Mouse (Mus musculus) forebrain, embryonic 14.5 days (tissue): ENCODE results near the gene Bcl9l. TPM values are rescaled to one million over a fixed set of nuclear protein-coding genes. Genes with fewer than 3 reads are reported as not detected.

Source experiments
- ATAC-seq: fragments of 200-750 bp; cut with Nextera tagmentation; 2 replicates; pipeline ENCODE4 v1.8.0; 2017; ENCODE audit warnings: mild to moderate bottlenecking, moderate library complexity
- DNase-seq: peaks from one replicate; pipeline ENCODE4 v3.0.0-alpha.2; 2015; ENCODE audit warnings: low spot score
- H3K27ac ChIP-seq: fragments of 300-500 bp; sonication (generic); 2 replicates; pipeline ENCODE4 v1.5.1; 2014; ENCODE audit warnings: low read depth, mild to moderate bottlenecking, control low read depth, low read length, moderate library complexity
- H3K27me3 ChIP-seq: fragments of 300-500 bp; sonication (generic); replicated peaks from 2 replicates; pipeline ENCODE4 v1.6.1; 2014; ENCODE audit warnings: low read length, control low read depth, mixed read lengths; ENCODE audit not compliant: control insufficient read depth, insufficient read depth
- H3K36me3 ChIP-seq: fragments of 300-500 bp; sonication (generic); 2 replicates; pipeline ENCODE4 v1.6.1; 2014; ENCODE audit warnings: low read length, control low read depth; ENCODE audit not compliant: control insufficient read depth, insufficient read depth
- H3K4me1 ChIP-seq: fragments of 300-500 bp; sonication (generic); 2 replicates; pipeline ENCODE4 v1.6.1; 2014; ENCODE audit warnings: antibody characterized with exemption, low read length, control low read depth; ENCODE audit not compliant: control insufficient read depth, insufficient read depth
- H3K4me2 ChIP-seq: fragments of 300-500 bp; sonication (generic); 2 replicates; pipeline ENCODE4 v1.6.1; 2014; ENCODE audit warnings: mild to moderate bottlenecking, control low read depth, low read length
- H3K4me3 ChIP-seq: fragments of 300-500 bp; sonication (generic); 2 replicates; pipeline ENCODE4 v1.5.1; 2014; ENCODE audit warnings: low read depth, low read length, control low read depth
- H3K9ac ChIP-seq: fragments of 300-500 bp; sonication (generic); 2 replicates; pipeline ENCODE4 v1.6.1; 2014; ENCODE audit warnings: mild to moderate bottlenecking, low read length, control low read depth, moderate library complexity
- H3K9me3 ChIP-seq: fragments of 300-500 bp; sonication (generic); replicated peaks from 2 replicates; pipeline ENCODE4 v1.6.1; 2016; ENCODE audit warnings: low read length, control low read depth, mixed read lengths; ENCODE audit not compliant: control insufficient read depth
- whole genome bisulfite sequencing: fragments of 180-500 bp; shearing (Covaris S2); extraction: QIAGEN DNeasy Blood & Tissue Kit; methylation state at CpG from one replicate; pipeline ENCODE4 v1.1.7; 2014; 5-methylcytosine and 5-hydroxymethylcytosine counted together
- polyA plus RNA-seq: library from polyadenylated mRNA; unstranded; fragments of >200 nt; fragmentation: Nextera tagmentation; extraction: Ambion mirVana; gene quantifications from 2 replicates; pipeline ENCODE4 v1.2.1, GENCODE M21; 2014

The Bcl9l gene
- polyA plus RNA-seq, 1 experiment from 2014 or later, result 9.9 TPM

DNA sequence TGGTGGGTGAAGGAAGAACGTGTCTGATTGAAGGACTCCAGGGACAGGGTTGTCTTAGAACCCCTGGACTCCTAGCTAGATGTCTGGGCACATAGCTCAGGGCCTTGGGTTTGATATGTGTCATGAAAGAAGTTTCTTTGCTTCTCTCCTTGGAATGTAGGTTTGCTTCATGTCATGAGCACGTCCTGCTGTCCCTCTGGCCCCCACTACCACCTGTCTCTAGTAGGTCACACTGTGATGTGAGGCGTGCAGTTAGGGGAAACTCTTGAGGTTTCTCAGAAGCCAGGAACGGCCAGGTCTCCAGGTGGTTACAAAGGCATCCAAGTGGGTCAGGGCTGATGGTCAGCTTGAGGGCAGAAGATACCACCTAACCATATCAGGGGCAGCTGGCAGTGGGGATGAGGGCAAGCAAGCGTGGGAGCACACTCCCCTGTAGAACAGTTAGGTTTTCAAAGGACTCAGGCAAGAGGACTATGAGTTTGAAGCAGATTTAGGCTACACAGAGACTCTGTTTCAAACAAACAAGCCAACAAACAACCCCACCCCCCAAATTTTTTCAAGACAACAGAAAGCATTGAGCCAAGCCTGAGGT, 41.7 kb downstream of the Bcl9l start:
- ATAC-seq (no peak), DNase-seq (no peak)
- H3K36me3 ChIP-seq, result no peaks in the 10 kb centered on the region
- no peaks in the 10 kb centered on the region for H3K9me3 ChIP-seq
- H3K9ac ChIP-seq, result no peak overlapping the region
- H3K4me1 ChIP-seq, result no peaks in the 10 kb centered on the region
- no peaks in the 10 kb centered on the region for H3K27me3 ChIP-seq
- 83% methylated on average over 5 of the region's 5 CpGs for WGBS
- H3K4me2 ChIP-seq, result no peak overlapping the region
- H3K27ac ChIP-seq, result no peak overlapping the region
- no peak overlapping the region for H3K4me3 ChIP-seq

DNA sequence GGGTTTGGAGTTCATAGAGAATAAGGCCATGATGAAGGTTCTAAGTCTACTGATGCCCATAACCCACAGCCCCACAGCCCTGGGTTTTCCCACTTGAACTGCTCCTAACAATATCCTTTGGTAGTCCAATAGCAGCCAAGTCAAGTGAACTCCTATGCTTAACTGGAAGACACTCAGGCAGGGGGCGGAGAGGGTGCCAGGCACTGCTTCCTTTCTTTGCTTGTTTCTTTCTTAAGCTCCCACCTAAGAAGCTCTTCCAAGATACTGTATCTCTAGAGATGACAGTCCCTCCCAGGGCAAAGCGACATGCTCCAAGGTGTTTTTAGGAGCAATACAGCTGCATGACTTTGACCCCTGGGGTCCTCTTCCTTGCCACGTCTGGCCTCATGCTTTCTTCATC, 42.4 kb downstream of the Bcl9l start:
- Histone ChIP-seq H3K4me3 (no peak overlapping the region), H3K27me3 (no peaks in the 10 kb centered on the region), H3K9me3 (no peaks in the 10 kb centered on the region), H3K27ac (no peak overlapping the region), H3K36me3 (no peaks in the 10 kb centered on the region), H3K4me2 (no peak overlapping the region), H3K9ac (no peak overlapping the region), H3K4me1 (no peaks in the 10 kb centered on the region)
- WGBS, result 83% methylated on average over 3 of the region's 3 CpGs
- ATAC-seq, result no peak
- DNase-seq, result no peak

DNA sequence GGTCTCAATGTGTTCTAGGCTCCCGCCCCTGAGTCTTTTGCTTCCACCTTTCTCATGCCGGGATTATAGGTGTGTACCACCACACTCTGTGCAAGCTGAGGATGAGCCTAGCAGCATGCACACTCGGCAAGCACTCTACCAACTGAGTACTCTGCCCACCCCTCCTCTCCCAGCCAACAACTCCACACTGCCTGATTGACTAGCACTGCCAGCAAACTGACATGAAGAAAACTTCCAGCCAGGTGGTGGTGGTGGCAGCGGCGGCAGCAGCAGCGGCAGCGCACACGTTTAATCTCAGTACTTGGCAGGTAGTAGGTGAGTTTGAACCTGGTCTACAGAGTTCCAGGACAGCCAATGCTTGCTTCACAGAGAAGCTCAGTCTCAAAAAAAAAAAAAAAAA, 43.0 kb downstream of the Bcl9l start:
- H3K27me3 ChIP-seq, result no peaks in the 10 kb centered on the region
- H3K36me3 ChIP-seq, result no peaks in the 10 kb centered on the region
- 90% methylated on average over 8 of the region's 8 CpGs for WGBS
- H3K27ac ChIP-seq, result no peak overlapping the region
- ATAC-seq (no peak), DNase-seq (no peak)
- no peak overlapping the region for H3K9ac ChIP-seq
- no peak overlapping the region for H3K4me3 ChIP-seq
- H3K9me3 ChIP-seq, result no peaks in the 10 kb centered on the region
- no peak overlapping the region for H3K4me2 ChIP-seq
- H3K4me1 ChIP-seq, result no peaks in the 10 kb centered on the region

DNA sequence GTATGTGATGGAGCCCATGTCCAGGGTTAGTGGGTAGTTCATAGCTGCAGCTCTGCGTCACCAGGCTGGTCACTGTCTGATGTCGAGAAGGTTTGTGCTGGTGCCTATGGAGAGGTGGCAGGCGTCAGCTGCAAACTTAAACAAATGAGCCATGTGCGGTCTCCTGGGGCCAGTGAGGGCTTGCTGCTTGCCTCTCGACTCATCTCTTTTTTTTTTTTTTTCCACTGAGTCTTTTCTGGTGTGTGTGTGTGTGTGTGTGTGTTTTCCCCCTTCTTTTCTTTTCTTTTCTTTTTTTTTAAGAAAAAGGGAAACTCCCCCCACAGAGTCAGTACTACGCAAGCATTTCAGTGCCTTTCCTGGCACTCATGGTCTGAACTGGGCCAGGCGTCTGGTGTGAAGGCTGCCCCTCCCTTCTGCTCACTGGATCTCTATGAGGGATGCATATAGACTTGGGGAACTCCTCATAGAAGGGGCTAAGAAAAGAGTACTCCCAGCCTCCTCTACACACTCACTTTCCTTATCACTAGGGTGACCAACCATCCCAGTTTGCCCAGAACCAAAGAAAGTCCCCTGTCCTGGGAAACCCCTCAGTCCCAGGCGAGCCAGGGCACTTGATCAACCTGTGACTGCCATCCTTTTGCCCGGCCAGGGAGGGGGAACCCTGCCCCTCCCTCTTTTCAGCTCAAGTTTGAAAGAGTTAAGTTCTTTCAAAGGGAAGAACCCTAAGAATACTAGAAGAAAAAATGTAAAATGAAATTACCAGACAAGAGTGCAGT, 43.9 kb downstream of the Bcl9l start:
- Histone ChIP-seq H3K27me3 (no peaks in the 10 kb centered on the region), H3K4me3 (no peak overlapping the region), H3K4me2 (no peak overlapping the region), H3K36me3 (no peaks in the 10 kb centered on the region), H3K9me3 (no peaks in the 10 kb centered on the region), H3K27ac (no peak overlapping the region), H3K4me1 (no peaks in the 10 kb centered on the region), H3K9ac (no peak overlapping the region)
- DNase-seq (no peak), ATAC-seq (no peak)
- 70% methylated on average over 9 of the region's 9 CpGs for WGBS

DNA sequence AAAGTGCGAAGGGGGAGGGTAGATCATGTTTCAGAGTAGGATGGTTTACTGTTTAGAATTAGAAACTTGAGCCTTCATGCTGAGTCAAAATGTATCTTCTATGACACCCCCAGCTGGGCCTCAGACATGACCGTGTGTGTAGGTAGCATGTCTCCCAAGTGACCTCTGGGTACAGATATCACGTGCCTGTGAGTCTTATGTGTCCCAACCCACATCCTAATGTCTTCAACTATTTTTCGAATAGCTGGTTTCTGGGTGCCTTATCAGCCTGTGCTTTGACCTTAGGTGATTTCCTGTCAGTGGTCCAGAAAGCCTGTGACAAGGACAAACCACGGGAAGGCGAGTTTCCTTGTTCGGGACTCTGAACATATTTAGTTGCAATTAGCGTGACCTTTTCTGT, 45.7 kb downstream of the Bcl9l start:
- Histone ChIP-seq H3K9ac (no peak overlapping the region), H3K27ac (no peak overlapping the region), H3K36me3 (no peaks in the 10 kb centered on the region), H3K4me2 (no peak overlapping the region), H3K4me3 (no peak overlapping the region), H3K4me1 (no peaks in the 10 kb centered on the region), H3K27me3 (no peaks in the 10 kb centered on the region), H3K9me3 (no peaks in the 10 kb centered on the region)
- 83% methylated on average over 8 of the region's 8 CpGs for WGBS
- ATAC-seq, result no peak
- DNase-seq, result no peak

DNA sequence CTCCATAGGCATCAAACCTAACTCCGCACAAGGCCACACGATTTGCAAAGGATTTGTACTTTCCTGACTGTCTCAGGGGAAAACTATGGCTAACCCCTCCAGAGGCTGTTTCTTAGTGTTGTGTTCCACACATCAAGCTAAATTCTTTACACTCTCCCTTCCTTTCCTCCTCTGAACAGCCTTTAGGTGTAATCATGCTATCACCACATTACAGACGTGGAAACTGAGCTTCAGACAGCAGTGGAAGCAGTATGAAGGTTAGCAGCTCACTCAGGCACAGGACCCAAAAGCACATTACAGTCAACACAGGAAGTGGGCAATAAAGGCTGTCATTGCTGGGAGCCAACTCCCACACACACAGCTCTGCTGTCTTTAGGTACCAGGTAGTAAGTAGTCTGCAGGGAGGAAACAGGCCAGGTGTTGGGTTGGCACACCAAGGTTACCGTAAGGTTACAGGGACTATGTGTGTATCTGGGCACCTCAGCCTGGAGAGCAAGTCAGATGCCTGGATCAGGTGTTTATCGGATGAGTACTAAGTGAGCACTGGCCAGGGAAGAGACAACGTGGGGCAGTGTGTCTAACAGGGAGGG, 50.5 kb downstream of the Bcl9l start:
- DNase-seq, result no peak
- Histone ChIP-seq H3K4me2 (no peak overlapping the region), H3K27ac (no peak overlapping the region), H3K4me3 (no peak overlapping the region), H3K9ac (no peak overlapping the region), H3K27me3 (no peaks in the 10 kb centered on the region), H3K4me1 (no peaks in the 10 kb centered on the region), H3K9me3 (no peaks in the 10 kb centered on the region), H3K36me3 (no peaks in the 10 kb centered on the region)
- ATAC-seq, result no peak
- WGBS, result 92% methylated on average over 6 of the region's 6 CpGs

DNA sequence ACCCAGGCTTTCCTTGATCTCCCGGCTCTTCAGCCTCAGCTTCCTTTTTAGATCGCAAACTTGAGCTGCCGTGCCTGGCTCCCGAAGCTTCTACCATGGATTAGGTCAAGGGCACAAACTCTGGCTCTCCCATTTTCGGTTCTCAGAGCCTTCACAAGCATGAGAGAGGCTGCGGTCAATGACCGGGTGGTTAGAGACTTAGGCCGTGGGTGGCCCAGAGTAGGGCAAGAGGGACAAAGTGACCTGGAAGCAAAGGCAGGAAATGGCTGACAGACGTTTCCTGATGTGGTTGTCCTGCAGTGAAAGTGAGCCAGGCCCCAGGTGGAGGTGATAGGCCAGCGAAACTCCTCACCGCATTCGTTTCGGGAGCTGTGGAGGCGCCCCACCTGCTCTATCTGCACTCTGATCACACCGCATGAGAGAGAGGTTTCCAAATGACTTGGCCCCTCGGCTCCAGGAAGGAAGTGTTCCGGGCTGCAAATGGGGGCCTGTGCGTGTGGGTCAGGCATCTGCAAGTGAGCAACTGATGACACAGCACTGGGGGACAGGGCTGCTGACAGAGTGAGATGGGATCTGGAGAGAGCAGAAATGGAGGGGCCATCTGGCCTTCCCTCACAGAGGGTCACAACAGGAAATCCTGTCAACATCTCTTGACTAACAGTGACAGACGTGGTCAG, 55.1 kb downstream of the Bcl9l start:
- Histone ChIP-seq H3K9me3 (no peaks in the 10 kb centered on the region), H3K27me3 (no peaks in the 10 kb centered on the region), H3K4me2 (no peak overlapping the region), H3K36me3 (no peaks in the 10 kb centered on the region), H3K9ac (no peak overlapping the region), H3K4me3 (no peak overlapping the region), H3K4me1 (no peaks in the 10 kb centered on the region), H3K27ac (no peak overlapping the region)
- 84% methylated on average over 19 of the region's 19 CpGs for WGBS
- DNase-seq, result no peak
- ATAC-seq, result no peak

DNA sequence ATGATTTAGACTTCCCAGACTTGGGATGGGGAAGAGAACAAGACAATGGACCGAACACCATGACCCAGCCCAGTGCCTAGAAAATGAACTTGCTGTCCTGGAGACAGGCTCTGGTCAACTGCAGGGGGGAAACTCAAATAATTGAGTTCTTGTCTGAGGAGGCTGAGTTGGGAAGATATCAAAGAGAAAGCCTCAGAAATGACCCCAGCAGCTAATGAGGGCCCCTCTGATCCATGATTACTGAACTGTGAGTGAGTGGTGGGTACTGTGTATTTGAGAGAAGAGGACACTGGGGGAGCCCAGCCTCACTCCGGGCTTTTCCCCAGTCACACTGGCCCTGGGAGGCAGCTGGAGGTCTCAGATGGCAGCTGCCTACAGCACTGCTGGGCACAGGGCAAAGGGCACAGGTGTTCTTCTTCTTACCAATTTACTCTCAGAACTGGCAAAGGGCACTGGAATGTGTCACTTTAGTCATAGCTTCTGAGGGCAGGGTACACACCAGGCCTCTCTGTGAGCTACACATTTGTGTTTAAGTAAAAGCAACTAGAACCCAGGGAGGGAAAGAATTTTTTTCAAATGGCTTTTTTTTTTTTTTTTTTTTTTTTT, 57.3 kb downstream of the Bcl9l start:
- WGBS, result 37% methylated on average over 2 of the region's 2 CpGs
- Histone ChIP-seq H3K9ac (no peak overlapping the region), H3K36me3 (no peaks in the 10 kb centered on the region), H3K4me3 (no peak overlapping the region), H3K4me2 (no peak overlapping the region), H3K27ac (no peak overlapping the region), H3K9me3 (no peaks in the 10 kb centered on the region), H3K4me1 (no peaks in the 10 kb centered on the region), H3K27me3 (no peaks in the 10 kb centered on the region)
- DNase-seq (no peak), ATAC-seq (no peak)
